Mouse (Mus musculus): ENCODE results near the gene Necab3. TPM values are rescaled to one million over a fixed set of nuclear protein-coding genes. Genes with fewer than 3 reads are reported as not detected.

Necab3 gene
- polyA plus RNA-seq, 1 experiment from 2014 or later: 0.29 TPM

DNA sequence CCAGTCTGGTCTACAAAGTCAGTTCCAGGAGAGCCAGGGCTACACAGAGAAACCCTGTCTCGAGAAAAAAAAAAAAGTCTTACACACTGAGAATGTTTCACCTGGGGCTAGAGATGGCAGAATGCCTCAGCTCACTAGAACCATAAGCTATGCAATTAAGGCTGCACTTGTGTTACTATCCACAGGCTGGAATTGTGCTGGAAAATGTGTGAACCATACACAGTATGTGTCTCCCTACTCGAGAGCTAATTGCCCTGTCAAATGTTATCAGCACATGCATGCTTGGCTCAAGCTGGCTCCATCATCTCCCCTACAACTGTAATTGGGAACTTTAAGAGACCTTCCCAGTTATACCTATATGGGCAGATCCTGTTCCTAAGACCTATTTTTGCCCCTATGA lies 7.8 kb downstream of the Necab3 start:
- Histone ChIP-seq H3K36me3 (ENCODE audit: control insufficient read depth, insufficient read depth) (no peaks in the 10 kb centered on the region), H3K27me3 (replicated peaks; ENCODE audit: control insufficient read depth, insufficient read depth, low read length) (peaks cover 16% of the 10 kb centered on the region), H3K4me3 (ENCODE audit: low read depth, low read length) (no peak overlapping the region), H3K4me1 (replicated peaks; ENCODE audit: control insufficient read depth, insufficient read depth, low read length) (peaks cover 6% of the 10 kb centered on the region; the same call in 1 of the 2 replicates), H3K27ac (ENCODE audit: low read depth, low read length) (no peak overlapping the region), H3K9me3 (ENCODE audit: control insufficient read depth) (no peaks in the 10 kb centered on the region), H3K9ac (ENCODE audit: low read depth, low read length) (no peak overlapping the region), H3K4me2 (replicated peaks; ENCODE audit: low read depth) (no peak overlapping the region)
- TF ChIP-seq CTCF (IDR thresholded peaks at IDR 0.05; ENCODE audit: low read depth): no peak
- ATAC-seq: no peak
- WGBS: 78% methylated on average over 2 of the region's 2 CpGs

DNA sequence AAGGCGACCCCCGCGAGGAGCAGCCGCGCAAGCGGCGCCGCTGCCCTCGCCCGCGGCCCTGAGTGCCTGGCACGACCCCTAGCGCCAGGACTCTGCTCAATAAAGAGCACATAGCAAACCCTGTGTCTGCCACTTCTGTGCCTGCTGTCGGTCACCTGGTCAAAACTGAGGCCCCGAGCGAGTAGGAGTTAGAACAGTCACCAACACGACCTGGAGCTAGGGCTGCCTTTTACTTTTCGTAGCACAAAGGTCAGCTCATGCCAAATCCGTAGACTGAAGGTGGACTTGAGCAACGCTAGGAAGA lies 8.9 kb downstream of the Necab3 start:
- no peaks in the 10 kb centered on the region for H3K9me3 ChIP-seq (ENCODE audit: control insufficient read depth)
- no peaks in the 10 kb centered on the region for H3K36me3 ChIP-seq (ENCODE audit: control insufficient read depth, insufficient read depth)
- H3K4me3 ChIP-seq (ENCODE audit: low read depth, low read length): peak overlapping the region; percentile 42
- TF ChIP-seq CTCF (IDR thresholded peaks at IDR 0.05; ENCODE audit: low read depth): 0 out of 2 replicates have a peak, but pooled peaks have one; percentile 30
- ATAC-seq: no peak; the same call in 1 of the 2 replicates
- peaks cover 16% of the 10 kb centered on the region for H3K27me3 ChIP-seq (replicated peaks; ENCODE audit: control insufficient read depth, insufficient read depth, low read length)
- 16% methylated on average over 20 of the region's 20 CpGs for WGBS
- no peak overlapping the region for H3K27ac ChIP-seq (ENCODE audit: low read depth, low read length)
- peaks cover 6% of the 10 kb centered on the region; the same call in 1 of the 2 replicates for H3K4me1 ChIP-seq (replicated peaks; ENCODE audit: control insufficient read depth, insufficient read depth, low read length)
- H3K9ac ChIP-seq (ENCODE audit: low read depth, low read length): no peak overlapping the region
- H3K4me2 ChIP-seq (replicated peaks; ENCODE audit: low read depth): peak overlapping the region; percentile 80

DNA sequence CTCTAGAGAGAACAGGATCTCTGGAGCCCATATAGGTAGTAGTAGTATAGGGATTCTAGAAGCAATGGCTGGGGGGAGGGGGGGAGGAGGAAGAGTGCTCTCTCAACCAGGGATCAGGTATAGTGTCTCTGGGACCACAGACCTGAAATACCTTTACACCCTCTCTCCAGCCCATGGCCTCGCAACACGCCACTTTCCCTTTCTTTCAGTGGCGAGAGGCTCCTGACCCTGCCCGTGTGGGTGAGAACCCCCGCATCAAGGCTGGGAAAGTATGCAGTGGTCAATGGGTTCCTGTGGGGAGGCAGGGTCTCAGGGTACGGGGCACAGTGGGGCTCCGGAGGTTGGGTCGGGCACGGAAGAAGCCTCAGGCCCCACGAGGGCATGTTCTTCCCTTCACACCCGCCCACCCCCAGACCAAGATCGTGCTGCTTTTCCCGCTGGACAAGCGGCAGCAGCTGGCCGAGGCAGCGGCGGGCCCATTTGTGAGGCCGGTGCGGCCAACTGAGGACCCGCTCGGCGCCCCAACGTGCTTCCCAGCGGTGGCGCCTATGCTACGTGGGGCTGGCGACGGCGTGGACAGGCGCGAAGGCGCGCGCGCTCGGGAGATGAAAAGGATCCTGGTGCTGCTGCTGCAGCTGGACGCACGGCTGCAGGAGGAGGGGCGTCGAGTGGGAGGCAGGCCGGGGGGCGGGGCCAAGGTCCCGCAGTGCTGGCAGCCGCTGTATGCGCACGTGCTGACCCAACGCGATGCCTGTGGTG lies 9.4 kb downstream of the Necab3 start:
- Histone ChIP-seq H3K36me3 (ENCODE audit: control insufficient read depth, insufficient read depth) (no peaks in the 10 kb centered on the region), H3K4me1 (replicated peaks; ENCODE audit: control insufficient read depth, insufficient read depth, low read length) (peaks cover 6% of the 10 kb centered on the region; the same call in 1 of the 2 replicates), H3K9ac (ENCODE audit: low read depth, low read length) (peak overlapping the region; percentile 40; the same call in 1 of the 2 replicates), H3K27ac (ENCODE audit: low read depth, low read length) (no peak overlapping the region), H3K27me3 (replicated peaks; ENCODE audit: control insufficient read depth, insufficient read depth, low read length) (peaks cover 16% of the 10 kb centered on the region), H3K4me3 (ENCODE audit: low read depth, low read length) (peak overlapping the region; percentile 42), H3K4me2 (replicated peaks; ENCODE audit: low read depth) (peak overlapping the region; percentile 80), H3K9me3 (ENCODE audit: control insufficient read depth) (no peaks in the 10 kb centered on the region)
- 6% methylated on average over 48 of the region's 48 CpGs for WGBS
- ATAC-seq: peak; percentile 44; the same call in 1 of the 2 replicates
- no peak for TF ChIP-seq CTCF (IDR thresholded peaks at IDR 0.05; ENCODE audit: low read depth)

DNA sequence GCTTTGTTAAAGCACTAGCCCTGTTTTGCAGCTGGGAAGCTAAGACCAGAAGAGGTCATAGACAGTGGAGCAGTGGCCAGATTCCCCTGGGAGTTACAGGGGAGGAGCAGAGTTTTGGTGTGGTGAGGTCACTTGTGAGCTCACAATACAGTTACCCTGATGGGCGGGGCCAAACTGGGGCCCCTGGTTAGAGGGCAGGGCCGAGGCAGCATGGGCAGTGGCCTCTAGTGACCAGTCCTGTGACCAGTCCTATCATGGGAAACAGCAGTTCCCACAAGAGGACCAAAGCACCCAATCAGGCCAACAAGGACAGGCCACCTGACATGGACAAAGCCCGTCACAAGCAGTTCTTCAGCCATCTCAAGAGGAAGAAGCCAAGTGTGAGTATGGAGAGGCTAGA lies 10.0 kb downstream of the Necab3 start:
- 59% methylated on average over 3 of the region's 3 CpGs for WGBS
- Histone ChIP-seq H3K9me3 (ENCODE audit: control insufficient read depth) (no peaks in the 10 kb centered on the region), H3K9ac (ENCODE audit: low read depth, low read length) (no peak overlapping the region), H3K27ac (ENCODE audit: low read depth, low read length) (no peak overlapping the region), H3K4me3 (ENCODE audit: low read depth, low read length) (no peak overlapping the region), H3K36me3 (ENCODE audit: control insufficient read depth, insufficient read depth) (no peaks in the 10 kb centered on the region), H3K4me2 (replicated peaks; ENCODE audit: low read depth) (0 out of 2 replicates have a peak overlapping the region, but pooled peaks have one; percentile 80), H3K27me3 (replicated peaks; ENCODE audit: control insufficient read depth, insufficient read depth, low read length) (peaks cover 16% of the 10 kb centered on the region), H3K4me1 (replicated peaks; ENCODE audit: control insufficient read depth, insufficient read depth, low read length) (peaks cover 6% of the 10 kb centered on the region; the same call in 1 of the 2 replicates)
- TF ChIP-seq CTCF (IDR thresholded peaks at IDR 0.05; ENCODE audit: low read depth): no peak
- ATAC-seq: no peak

DNA sequence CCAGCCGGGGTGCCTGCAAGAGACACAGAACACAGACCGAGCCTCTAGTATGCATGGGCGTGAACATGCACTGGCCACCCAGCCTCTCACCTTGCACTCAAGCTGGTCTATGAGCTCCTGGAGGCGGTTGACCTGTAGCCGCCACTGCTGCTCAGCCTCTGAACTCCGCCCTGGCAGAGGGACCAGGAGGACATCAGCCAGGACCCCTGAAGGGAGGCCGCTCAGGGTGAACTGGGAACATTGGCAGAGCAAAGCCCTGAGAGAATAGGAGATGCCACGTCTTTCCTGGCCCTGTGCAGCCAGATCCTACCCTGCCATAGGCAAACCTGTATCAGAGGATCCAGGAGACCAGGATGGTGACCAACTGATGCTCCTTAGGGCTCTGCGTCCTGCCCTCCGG lies 12.0 kb downstream of the Necab3 start, which contains the start of gene 1700003F12Rik:
1700003F12Rik (plus strand) TSS at position 375 of the 400 bp plus-strand sequence.
- no peak for ATAC-seq
- H3K27me3 ChIP-seq (replicated peaks; ENCODE audit: control insufficient read depth, insufficient read depth, low read length): peaks cover 10% of the 10 kb centered on the region
- no peaks in the 10 kb centered on the region for H3K9me3 ChIP-seq (ENCODE audit: control insufficient read depth)
- H3K4me1 ChIP-seq (replicated peaks; ENCODE audit: control insufficient read depth, insufficient read depth, low read length): no peaks in the 10 kb centered on the region
- 90% methylated on average over 10 of the region's 10 CpGs for WGBS
- no peak for TF ChIP-seq CTCF (IDR thresholded peaks at IDR 0.05; ENCODE audit: low read depth)
- no peak within 1 kb of the TSS for H3K27ac ChIP-seq (ENCODE audit: low read depth, low read length)
- no peak within 1 kb of the TSS for H3K9ac ChIP-seq (ENCODE audit: low read depth, low read length)
- H3K4me3 ChIP-seq (ENCODE audit: low read depth, low read length): no peak within 1 kb of the TSS
- H3K36me3 ChIP-seq (ENCODE audit: control insufficient read depth, insufficient read depth): no peaks in the 10 kb centered on the region
- no peak within 1 kb of the TSS for H3K4me2 ChIP-seq (replicated peaks; ENCODE audit: low read depth)

DNA sequence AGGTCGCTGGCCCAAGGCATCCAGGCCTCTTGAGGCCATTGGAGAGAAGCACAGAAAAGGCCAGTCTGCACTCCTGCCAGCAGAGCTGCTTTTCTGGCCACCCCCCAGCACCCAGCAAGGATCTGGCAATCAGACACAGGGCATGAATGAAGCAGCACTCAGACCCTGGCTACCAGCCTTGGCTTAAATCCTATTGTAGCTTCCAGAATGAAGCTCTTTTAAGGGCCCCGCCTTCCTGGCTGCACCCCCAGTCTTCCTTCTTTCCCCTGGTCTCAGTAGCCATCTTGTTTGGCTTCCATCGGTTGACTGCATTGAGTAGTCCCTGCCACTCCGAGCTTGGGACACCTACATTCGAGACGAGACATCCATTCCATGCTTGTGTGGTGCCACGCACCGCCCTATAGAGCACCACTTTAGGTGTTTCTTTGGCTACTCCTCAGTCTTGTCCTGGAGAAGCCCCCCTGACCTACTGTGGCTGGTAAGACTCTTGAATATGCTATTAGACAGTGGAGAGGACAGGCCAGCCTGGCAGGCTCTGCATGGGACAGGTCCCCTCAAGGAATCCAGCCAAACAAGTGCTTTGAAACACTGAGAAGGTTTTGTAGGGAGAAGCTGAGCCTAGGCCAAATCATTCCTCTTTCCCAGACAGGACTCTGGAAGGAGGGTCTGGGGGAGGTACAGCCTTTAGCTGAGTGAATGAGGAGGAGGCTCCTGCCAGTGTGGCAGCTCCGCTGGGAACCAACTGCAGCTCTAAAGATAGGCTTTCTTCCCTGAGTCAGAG lies 14.9 kb downstream of the Necab3 start:
- Histone ChIP-seq H3K36me3 (ENCODE audit: control insufficient read depth, insufficient read depth) (no peaks in the 10 kb centered on the region), H3K4me1 (replicated peaks; ENCODE audit: control insufficient read depth, insufficient read depth, low read length) (no peaks in the 10 kb centered on the region), H3K9ac (ENCODE audit: low read depth, low read length) (no peak overlapping the region), H3K9me3 (ENCODE audit: control insufficient read depth) (no peaks in the 10 kb centered on the region), H3K4me3 (ENCODE audit: low read depth, low read length) (no peak overlapping the region), H3K27ac (ENCODE audit: low read depth, low read length) (no peak overlapping the region), H3K4me2 (replicated peaks; ENCODE audit: low read depth) (no peak overlapping the region), H3K27me3 (replicated peaks; ENCODE audit: control insufficient read depth, insufficient read depth, low read length) (no peaks in the 10 kb centered on the region)
- TF ChIP-seq CTCF (IDR thresholded peaks at IDR 0.05; ENCODE audit: low read depth): no peak
- WGBS: 88% methylated on average over 9 of the region's 9 CpGs
- ATAC-seq: no peak

All from intestine, postnatal 0 days (tissue).